Comparison of ENCODE assay signal across 11 mouse cellular contexts in the genomic region with DNA sequence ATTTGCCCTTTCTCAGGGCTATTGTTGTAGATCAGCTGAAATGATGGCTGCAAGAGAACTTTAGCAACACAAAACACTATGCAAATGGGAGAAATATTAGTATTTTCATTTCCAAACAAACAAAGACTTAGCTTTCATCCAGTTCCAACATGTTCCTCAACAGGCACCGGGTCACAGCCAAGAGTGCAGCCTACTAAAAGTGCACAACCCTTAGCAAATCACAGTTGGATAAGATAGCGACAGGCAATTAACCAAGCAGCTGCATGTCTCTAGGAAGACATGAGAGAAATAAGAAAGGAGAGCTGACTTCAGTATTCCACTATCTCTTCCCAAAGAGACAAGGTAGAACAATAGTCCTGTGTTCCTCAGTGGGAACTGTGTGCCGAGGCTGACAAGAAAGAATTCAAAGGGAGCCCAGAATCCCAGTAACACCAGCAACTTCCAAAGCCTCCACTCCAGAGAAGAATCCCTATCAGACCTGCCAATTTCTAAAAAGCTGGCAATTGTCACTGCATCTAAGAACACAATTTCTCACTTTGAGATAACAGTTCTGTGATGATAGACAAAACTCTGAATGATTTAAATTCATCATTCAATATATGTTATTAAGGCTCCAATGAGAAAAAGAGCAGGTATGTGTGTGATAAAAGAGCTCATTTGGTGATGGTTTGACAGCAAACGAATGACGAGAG.
DNase-seq lines count a peak whose midpoint lies in the region; ATAC-seq lines count a peak whose summit lies in the region.
"Had no signal": no experiment of that assay in that cellular context is flagged by ENCODE, and none has a peak within 500 bp of the region (broad histone marks: within the 10 kb centered on the region; RNA-seq: fewer than 3 reads in every experiment).

No protein-coding gene starts in this region.

- H3K4me1 ChIP-seq in heart, embryonic 13.5 days: peaks cover 75% of the 10 kb centered on the region
- H3K4me1 ChIP-seq in midbrain, embryonic 16.5 days (ENCODE audit: control insufficient read depth, insufficient read depth, low read length): peaks cover 31% of the 10 kb centered on the region
- H3K4me1 ChIP-seq: stomach, embryonic 15.5 days had no signal

- H3K36me3 ChIP-seq in heart, embryonic 13.5 days: no peaks in the 10 kb centered on the region
- H3K36me3 ChIP-seq in midbrain, embryonic 16.5 days (ENCODE audit: control insufficient read depth, insufficient read depth, low read length): no peaks in the 10 kb centered on the region
- H3K36me3 ChIP-seq: stomach, embryonic 15.5 days had no signal

- no peak overlapping the region for H3K4me3 ChIP-seq in heart, embryonic 13.5 days
- H3K4me3 ChIP-seq in midbrain, embryonic 16.5 days (ENCODE audit: low read depth, low read length): no peak overlapping the region
- H3K4me3 ChIP-seq: stomach, embryonic 15.5 days had no signal

- 42% methylated on average over 5 of the region's 5 CpGs for WGBS in heart, embryonic 13.5 days
- WGBS in midbrain, embryonic 16.5 days: 47% methylated on average over 5 of the region's 5 CpGs

- H3K27ac ChIP-seq in heart, embryonic 13.5 days (replicated peaks): 0 out of 2 replicates have a peak overlapping the region, but pooled peaks have one; percentile 28
- H3K27ac ChIP-seq in midbrain, embryonic 16.5 days (ENCODE audit: low read length): peak overlapping the region; percentile 82
- H3K27ac ChIP-seq: stomach, embryonic 15.5 days had no signal

- no peak for ATAC-seq in heart, embryonic 13.5 days (ENCODE audit: extremely low read depth, insufficient number of reproducible peaks, low FRiP score, low TSS enrichment)
- peak; percentile 3; the same call in 1 of the 2 replicates for ATAC-seq in midbrain, embryonic 16.5 days
- ATAC-seq: liver, postnatal 0 days had no signal

- peak; percentile 22 to 35 for DNase-seq in cerebellum, postnatal 10 days
- no peak for DNase-seq in cerebellum, postnatal 4 days (ENCODE audit: low spot score in 2 of 2)
- DNase-seq in heart, postnatal 36 days: no peak
- peak; percentile 7 for DNase-seq in lung, postnatal 36 days
- no peak for DNase-seq in lung, postnatal 25 days (ENCODE audit: low spot score)
- no peak for DNase-seq in thymus, postnatal 4 days
- DNase-seq: adrenal gland, adult 8-10 months; liver, postnatal 0 days had no signal

- intact Hi-C loops in heart, postnatal 36 days (cut with DNase I): no loop called here

- no peaks in the 10 kb centered on the region for H3K27me3 ChIP-seq in heart, embryonic 13.5 days (replicated peaks)
- no peaks in the 10 kb centered on the region for H3K27me3 ChIP-seq in midbrain, embryonic 16.5 days (ENCODE audit: control insufficient read depth, insufficient read depth, low read depth, low read length)
- H3K27me3 ChIP-seq: stomach, embryonic 15.5 days had no signal

- no peaks in the 10 kb centered on the region for H3K9me3 ChIP-seq in heart, embryonic 13.5 days
- no peaks in the 10 kb centered on the region for H3K9me3 ChIP-seq in midbrain, embryonic 16.5 days (replicated peaks; ENCODE audit: control insufficient read depth, low read length, poor library complexity, severe bottlenecking)
- H3K9me3 ChIP-seq: stomach, embryonic 15.5 days had no signal

- no peak overlapping the region for H3K9ac ChIP-seq in heart, embryonic 13.5 days
- H3K9ac ChIP-seq in midbrain, embryonic 16.5 days (ENCODE audit: low read depth, low read length): no peak overlapping the region
- H3K9ac ChIP-seq: liver, postnatal 0 days; stomach, embryonic 15.5 days had no signal

- H3K4me2 ChIP-seq in heart, embryonic 13.5 days: no peak overlapping the region
- H3K4me2 ChIP-seq in midbrain, embryonic 16.5 days (ENCODE audit: low read length): peak overlapping the region; percentile 27
- H3K4me2 ChIP-seq: stomach, embryonic 15.5 days had no signal

Comparison
In these comparisons a context has a peak if more than half of its experiments do, and no peak if none do; other contexts are left out.
1. DNase-seq: peak in cerebellum, postnatal 10 days (2 of 2) and lung, postnatal 36 days (single experiment); none in cerebellum, postnatal 4 days (0 of 2), heart, postnatal 36 days (0 of 2), lung, postnatal 25 days (single experiment) and thymus, postnatal 4 days (single experiment).